Mouse (Mus musculus): ENCODE measurements around the gene Abhd14b.
"Not testable (repeated sequence)": the region's sequence is repeated elsewhere in the genome, so short reads cannot be mapped to it uniquely, and the experiment has no call there.

Abhd14b gene

GRCm38 (mm10) chr9:106476002-106476923, 29.0 kb downstream of the Abhd14b start:
- DNase-seq (ENCODE audit: low spot score), result peak; percentile 41

GRCm38 (mm10) chr9:106476924-106477484, 29.7 kb downstream of the Abhd14b start, which contains the start of gene Parp3:
TSS of gene Parp3 (minus strand) at chr9:106476949.
- peak; percentile 99 for DNase-seq (ENCODE audit: low spot score)

GRCm38 (mm10) chr9:106477649-106478048, 30.4 kb downstream of the Abhd14b start:
- no peak for DNase-seq (ENCODE audit: low spot score)

- no peak for DNase-seq (ENCODE audit: low spot score)
Observed at GRCm38 (mm10) chr9:106478101-106478500, 30.8 kb downstream of the Abhd14b start.

GRCm38 (mm10) chr9:106480541-106480940, 33.3 kb downstream of the Abhd14b start:
- DNase-seq (ENCODE audit: low spot score), result no peak

GRCm38 (mm10) chr9:106481075-106481474, 33.8 kb downstream of the Abhd14b start:
- no peak for DNase-seq (ENCODE audit: low spot score)

GRCm38 (mm10) chr9:106481676-106482075, 34.4 kb downstream of the Abhd14b start:
- DNase-seq (ENCODE audit: low spot score), result no peak

GRCm38 (mm10) chr9:106482578-106483115, 35.4 kb downstream of the Abhd14b start:
- DNase-seq (ENCODE audit: low spot score), result no peak

- DNase-seq (ENCODE audit: low spot score), result no peak
Observed at GRCm38 (mm10) chr9:106483136-106483535, 35.9 kb downstream of the Abhd14b start.

GRCm38 (mm10) chr9:106483606-106484005, 36.3 kb downstream of the Abhd14b start:
- DNase-seq (ENCODE audit: low spot score), result no peak

GRCm38 (mm10) chr9:106485076-106485475, 37.8 kb downstream of the Abhd14b start:
- no peak for DNase-seq (ENCODE audit: low spot score)

- DNase-seq (ENCODE audit: low spot score), result not testable (repeated sequence)
Observed at GRCm38 (mm10) chr9:106487602-106488001, 40.3 kb downstream of the Abhd14b start.

GRCm38 (mm10) chr9:106499667-106500066, 52.4 kb downstream of the Abhd14b start, which contains the start of gene Iqcf1:
TSS of gene Iqcf1 (plus strand) at chr9:106499967.
- DNase-seq (ENCODE audit: low spot score), result no peak

- no peak for DNase-seq (ENCODE audit: low spot score)
Observed at GRCm38 (mm10) chr9:106501846-106502245, 54.6 kb downstream of the Abhd14b start.
